Mouse (Mus musculus) gastrocnemius, postnatal 36 days (tissue): ENCODE data around the gene Nucks1. TPM values are rescaled to one million over a fixed set of nuclear protein-coding genes. Genes with fewer than 3 reads are reported as not detected.
A peak's percentile ranks its signal among the peaks of the same experiment; 100 is the strongest.

Experiments
- DNase-seq, 2 experiments: peaks; one replicate each; pipeline ENCODE4 v3.0.0; 2022
- intact Hi-C: fragments of 180-260 bp; cut with DNase I; formaldehyde crosslinking; loops from one replicate; pipeline ENCODE4 v1.15.1; 2025
- total RNA-seq, 2 experiments: library from RNA; stranded (reverse); gene quantifications; 2 replicates each; pipeline ENCODE4 v1.2.3; 2021

The Nucks1 gene
- total RNA-seq, 2 experiments from 2014 or later: 55.6 to 61.1 TPM

GRCm38 (mm10) chr1:131963085-131963951 lies 53.0 kb downstream of the Nucks1 start:
- intact Hi-C loops: no loop called here
- no peak for DNase-seq

DNA sequence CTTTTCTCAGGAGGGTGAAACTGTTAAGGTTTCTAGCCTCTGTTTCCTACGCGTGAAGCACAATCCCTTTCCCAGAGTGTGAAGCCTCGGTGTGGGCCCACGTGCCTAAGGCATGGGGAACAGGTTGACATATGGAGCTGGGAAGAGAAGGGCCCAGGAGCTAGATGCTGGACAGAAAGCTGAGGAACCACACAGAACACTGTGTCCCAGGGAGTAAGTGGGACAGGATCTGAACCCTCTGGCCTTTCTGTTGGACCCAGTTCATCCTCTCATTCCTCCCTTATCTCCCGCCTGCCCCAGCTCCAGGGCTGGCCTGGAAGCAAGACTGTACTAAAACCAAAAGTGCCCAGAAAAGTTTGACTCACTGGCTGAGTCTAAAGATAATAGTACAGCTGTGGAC lies 53.8 kb downstream of the Nucks1 start:
- intact Hi-C loops: no loop called here
- no peak for DNase-seq

DNA sequence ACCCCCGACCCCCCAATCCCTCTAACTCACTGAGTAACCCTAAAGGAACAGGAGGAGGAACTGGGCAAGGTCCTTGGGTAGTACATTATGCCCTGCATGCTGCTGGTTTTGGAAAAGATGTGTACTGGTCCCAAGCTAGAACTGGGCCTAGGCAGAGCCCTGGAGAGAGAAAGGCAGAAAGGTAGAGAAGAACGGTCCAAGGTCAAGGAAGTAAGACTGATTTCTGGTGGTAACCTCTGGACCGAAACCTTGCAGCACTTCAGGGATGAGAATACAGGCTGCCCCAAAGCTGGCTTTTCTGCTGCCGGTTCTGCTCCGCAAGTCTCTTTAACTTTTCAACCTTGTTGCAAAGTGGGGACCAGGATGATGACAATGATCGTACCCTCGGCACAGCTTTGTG lies 54.2 kb downstream of the Nucks1 start:
- DNase-seq: no peak
- intact Hi-C loops: no loop called here

DNA sequence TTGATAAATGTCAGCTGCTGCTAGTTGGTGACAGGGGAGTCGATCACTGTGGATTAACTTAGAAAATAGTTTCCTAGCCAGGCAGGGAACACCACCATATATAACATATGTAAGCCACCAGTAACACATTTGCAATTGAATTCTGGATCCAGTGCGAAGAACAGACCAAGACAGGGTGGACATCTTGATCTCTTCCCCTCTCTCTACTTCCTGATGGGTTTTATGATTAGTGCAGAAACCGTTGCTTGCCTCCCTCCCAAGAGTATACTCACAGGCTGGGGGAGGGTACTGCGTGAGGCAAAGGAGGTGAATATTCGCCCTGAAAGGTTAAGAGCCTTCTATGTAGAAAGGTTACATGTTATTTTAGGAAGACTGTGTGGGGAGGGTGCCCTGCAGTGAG lies 55.5 kb downstream of the Nucks1 start:
- DNase-seq: no peak
- intact Hi-C loops: no loop called here

DNA sequence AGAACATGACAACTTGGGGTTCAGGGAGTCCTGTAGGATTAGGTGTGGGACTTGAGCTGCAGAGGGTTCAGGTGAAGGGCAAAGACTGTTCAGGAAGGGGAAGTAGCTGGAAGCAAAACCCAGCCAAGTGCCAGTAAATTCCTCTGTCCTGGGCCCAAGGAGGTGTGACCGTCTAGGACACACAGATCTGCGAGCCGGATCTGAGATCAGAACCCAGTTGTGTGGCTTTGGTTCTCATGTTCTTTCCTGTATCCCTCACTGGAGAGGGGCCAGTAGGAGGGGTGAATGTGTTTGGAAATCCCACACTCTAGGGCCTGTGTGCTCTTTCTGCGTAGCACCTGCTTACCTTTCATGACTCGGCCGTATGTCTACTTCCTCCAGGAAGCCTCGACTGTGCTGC lies 57.0 kb downstream of the Nucks1 start:
- no peak for DNase-seq
- intact Hi-C loops: no loop called here

DNA sequence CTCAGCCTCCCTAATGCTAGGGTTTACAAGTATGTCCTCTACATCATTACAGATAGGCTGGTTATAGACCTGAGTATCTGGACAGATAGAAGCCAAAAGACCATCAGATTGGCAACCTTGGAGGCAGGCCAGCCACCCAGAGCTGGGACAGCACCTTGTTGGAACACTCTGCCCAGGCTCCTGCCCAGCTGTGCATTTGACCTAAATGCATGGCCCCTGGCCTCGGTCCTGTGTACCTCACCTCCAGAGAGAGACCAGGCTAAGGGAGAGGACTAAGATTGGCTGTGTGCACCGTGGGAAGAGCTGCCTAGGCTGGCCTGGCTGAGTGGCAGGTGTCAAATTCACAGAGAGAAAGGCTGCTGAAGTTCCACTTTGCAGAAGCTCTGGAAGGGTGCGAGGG lies 58.2 kb downstream of the Nucks1 start:
- no peak for DNase-seq
- intact Hi-C loops: no loop called here

DNA sequence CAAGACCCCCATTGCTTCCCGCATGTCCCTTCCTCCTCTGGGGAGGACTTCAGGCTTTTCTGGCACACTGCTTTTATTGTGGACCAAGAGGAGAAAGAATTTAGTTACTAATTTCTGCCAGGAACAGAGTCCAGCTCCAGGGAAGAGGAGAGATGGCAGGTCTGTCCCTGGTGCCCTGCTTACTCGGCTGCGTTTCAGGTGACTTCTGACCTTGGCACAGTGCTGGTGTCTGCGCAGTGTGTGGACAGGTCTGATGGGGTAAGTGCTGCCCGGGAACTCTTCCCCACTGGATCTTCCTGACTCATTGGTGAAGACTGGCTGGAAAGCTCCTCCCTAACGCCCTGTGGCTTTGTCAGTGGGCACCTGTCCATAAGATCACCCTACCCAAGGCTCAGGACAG lies 58.6 kb downstream of the Nucks1 start:
- DNase-seq: no peak
- intact Hi-C loops: no loop called here

DNA sequence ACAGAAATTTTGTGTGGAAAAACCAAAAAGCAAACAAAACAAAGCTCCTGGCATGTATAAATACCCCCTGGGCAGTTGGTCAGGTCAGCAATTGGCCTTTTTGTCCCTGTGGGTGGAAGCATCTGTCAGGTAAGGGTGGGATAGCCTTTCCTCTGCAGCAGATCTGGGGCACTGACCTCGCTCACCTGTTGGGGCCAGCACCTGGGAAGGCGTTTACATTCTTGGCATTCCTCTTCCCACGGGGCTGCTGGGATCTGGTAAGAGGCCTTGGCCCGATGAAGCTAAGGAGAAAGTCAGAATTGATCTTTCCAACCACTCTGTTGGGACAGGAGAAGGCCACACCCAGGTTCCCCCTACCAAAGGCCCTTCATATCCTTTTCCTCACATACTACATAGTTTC lies 59.5 kb downstream of the Nucks1 start:
- DNase-seq: no peak
- intact Hi-C loops: no loop called here

- no peak for DNase-seq
- intact Hi-C loops: no loop called here
These were observed 60.0 kb downstream of the Nucks1 start for GRCm38 (mm10) chr1:131970322-131970660.

DNA sequence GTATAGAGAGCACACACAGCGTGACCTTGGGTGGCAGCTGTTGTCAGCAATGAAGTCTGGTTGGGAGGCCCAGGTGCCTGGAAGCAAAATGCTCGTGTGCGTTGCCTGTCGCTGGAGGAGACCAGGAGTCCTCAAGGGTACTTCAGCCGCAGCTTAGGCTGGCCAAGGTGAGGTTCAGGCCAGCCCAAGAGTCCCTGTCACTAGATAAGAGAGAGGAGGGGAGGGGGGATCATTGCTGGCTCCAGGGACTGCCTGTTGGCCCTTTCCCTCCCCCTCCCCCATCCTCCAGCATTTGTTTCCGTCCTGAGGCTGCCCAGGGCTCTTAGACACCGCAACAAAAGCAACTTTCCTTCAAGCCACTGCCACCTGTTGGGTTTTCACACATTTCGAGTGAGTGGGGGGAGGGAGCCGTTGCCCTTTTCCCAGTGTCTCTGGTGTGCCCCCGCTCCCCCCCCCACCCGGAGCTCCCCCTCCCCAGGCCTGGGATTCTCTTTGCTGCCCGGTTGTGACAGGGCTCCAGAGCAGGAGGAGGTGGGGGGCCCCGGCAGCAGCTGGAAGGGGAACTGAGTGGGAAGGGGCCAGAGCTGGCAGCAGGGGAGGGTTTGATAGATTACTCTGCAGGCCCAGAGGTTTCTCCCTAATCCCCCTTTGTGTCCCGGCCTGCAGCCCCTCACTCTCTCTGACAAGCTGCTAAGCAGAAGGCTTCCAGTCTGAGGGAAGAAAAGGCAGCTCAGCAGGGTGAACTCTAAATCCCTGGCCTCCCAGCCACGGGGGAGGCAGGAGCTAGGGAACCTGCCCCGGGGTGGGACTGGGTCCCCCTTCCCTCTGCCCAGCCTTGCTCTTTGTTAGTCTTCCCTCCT lies 60.6 kb downstream of the Nucks1 start:
- intact Hi-C loops: no loop called here
- DNase-seq: no peak

- no peak for DNase-seq
- intact Hi-C loops: no loop called here
These were observed 61.6 kb downstream of the Nucks1 start for GRCm38 (mm10) chr1:131971771-131972497.

GRCm38 (mm10) chr1:131972498-131973334 lies 62.4 kb downstream of the Nucks1 start:
- intact Hi-C loops: no loop called here
- DNase-seq: no peak

DNA sequence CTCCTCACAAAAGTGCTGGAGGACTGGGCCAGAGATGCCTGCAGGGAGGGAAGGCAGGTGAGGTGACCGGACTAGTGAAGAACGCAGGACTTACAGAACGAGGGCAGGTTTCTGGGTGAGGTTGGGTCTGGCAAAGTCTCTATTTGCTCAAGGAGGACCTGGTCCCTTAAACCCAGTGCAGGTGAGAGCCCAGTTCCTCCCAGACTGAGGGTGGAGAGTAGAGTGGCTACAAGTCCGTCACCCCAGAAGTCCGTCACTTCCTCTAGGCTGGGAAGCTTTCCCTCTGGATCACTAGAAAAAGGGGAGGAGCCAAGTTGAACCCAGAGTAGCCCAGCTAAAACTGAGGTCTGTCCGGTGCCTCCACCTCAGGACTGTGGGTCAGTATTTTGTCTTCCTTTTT lies 63.7 kb downstream of the Nucks1 start:
- intact Hi-C loops: no loop called here
- DNase-seq: no peak

- DNase-seq: no peak
- intact Hi-C loops: no loop called here
These were observed 66.6 kb downstream of the Nucks1 start for GRCm38 (mm10) chr1:131976886-131977285.

DNA sequence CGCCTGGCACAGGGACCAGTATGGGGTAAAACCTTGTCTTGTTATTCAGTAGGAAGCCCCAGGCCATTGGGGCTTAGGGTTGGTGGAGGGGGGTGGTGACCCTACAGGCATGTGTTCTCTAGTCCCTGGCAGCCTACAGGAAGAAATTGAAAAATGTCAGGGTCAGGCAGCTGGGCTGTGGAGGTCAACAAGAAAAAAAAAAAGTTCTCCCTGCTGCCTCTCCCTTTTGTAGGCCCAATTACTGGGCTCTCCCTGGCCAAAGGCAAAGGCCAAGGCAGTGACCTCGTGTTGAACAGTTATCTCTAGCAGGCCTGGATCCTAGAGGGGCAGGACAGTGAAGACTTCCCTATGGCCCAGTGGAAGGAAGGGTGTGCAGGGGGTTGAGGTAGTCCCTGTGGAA lies 70.1 kb downstream of the Nucks1 start:
- intact Hi-C loops: loop anchor here (2.0 to 5.0 kb wide), 4 partner anchors 43 to 137 kb away; no protein-coding TSS in a partner anchor
- no peak for DNase-seq

DNA sequence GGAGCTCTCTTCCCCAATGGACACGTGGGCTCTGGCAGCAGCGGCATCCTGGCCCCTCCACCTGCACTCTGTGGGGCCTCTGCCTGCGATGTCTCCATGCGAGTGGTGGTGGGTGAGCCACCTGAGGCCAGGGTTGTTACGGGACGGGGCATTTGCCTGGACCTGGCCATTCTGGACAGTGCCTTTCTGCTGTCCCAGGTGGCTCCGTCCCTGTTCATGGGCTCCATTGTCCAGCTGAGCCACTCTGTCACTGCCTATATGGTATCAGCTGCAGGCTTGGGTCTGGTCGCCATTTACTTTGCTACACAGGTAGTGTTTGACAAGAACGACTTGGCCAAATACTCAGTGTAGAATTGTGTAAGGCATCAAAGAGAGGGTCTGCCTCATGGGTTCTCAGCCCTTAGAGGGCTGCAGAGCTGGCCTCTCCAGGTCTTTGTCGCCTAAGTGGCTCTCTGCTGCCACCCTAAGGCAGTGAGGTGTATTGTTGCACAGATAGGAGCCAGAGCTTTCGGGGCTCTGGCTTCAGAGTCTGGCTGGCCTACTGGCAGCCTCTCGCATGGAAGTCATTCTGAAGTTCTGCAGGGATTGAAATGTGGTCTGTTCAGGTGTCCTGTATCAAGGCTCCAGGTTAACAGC lies 71.2 kb downstream of the Nucks1 start:
- DNase-seq: peak; percentile 56 to 58
- intact Hi-C loops: loop anchor here (2.0 to 5.0 kb wide), 4 partner anchors 44 to 136 kb away; no protein-coding TSS in a partner anchor

- intact Hi-C loops: loop anchor here (5.0 kb wide), 3 partner anchors 46 to 134 kb away; no protein-coding TSS in a partner anchor
- peak; percentile 58 to 65 for DNase-seq
These were observed 72.6 kb downstream of the Nucks1 start for GRCm38 (mm10) chr1:131982907-131983306.

- no peak for DNase-seq
These were observed 73.5 kb downstream of the Nucks1 start for GRCm38 (mm10) chr1:131983806-131984205.

More at GRCm38 (mm10) chr1:131983806-131984205, 73.5 kb downstream of the Nucks1 start:
- intact Hi-C loops: loop anchor here (5.0 kb wide), 3 partner anchors 47 to 133 kb away; no protein-coding TSS in a partner anchor
